Mouse (Mus musculus): ENCODE measurements around the gene Atf7.
"Not testable (repeated sequence)": the region's sequence is repeated elsewhere in the genome, so short reads cannot be mapped to it uniquely, and the experiment has no call there.

Gene Atf7

GRCm38 (mm10) chr15:102620765-102621164, 4.5 kb downstream of the Atf7 start:
- DNase-seq (ENCODE audit: low spot score in 2 of 2), result no peak

GRCm38 (mm10) chr15:102619486-102619885, 5.8 kb downstream of the Atf7 start:
- no peak for DNase-seq (ENCODE audit: low spot score in 2 of 2)

GRCm38 (mm10) chr15:102617654-102618053, 7.6 kb downstream of the Atf7 start:
- no peak for DNase-seq (ENCODE audit: low spot score in 2 of 2)

- no peak for DNase-seq (ENCODE audit: low spot score in 2 of 2)
Observed at GRCm38 (mm10) chr15:102616174-102616573, 9.1 kb downstream of the Atf7 start.

- DNase-seq (ENCODE audit: low spot score in 2 of 2), result no peak
Observed at GRCm38 (mm10) chr15:102614224-102614623, 11.0 kb downstream of the Atf7 start.

GRCm38 (mm10) chr15:102612966-102613365, 12.3 kb downstream of the Atf7 start:
- no peak for DNase-seq (ENCODE audit: low spot score in 2 of 2)

- not testable (repeated sequence) for DNase-seq (ENCODE audit: low spot score in 2 of 2)
Observed at GRCm38 (mm10) chr15:102608586-102608985, 16.7 kb downstream of the Atf7 start.

- DNase-seq (ENCODE audit: low spot score in 2 of 2), result no peak
Observed at GRCm38 (mm10) chr15:102593996-102594656, 31.1 kb downstream of the Atf7 start.

GRCm38 (mm10) chr15:102592674-102593073, 32.6 kb downstream of the Atf7 start:
- DNase-seq (ENCODE audit: low spot score in 2 of 2), result no peak

- no peak for DNase-seq (ENCODE audit: low spot score in 2 of 2)
Observed at GRCm38 (mm10) chr15:102590567-102590966, 34.7 kb downstream of the Atf7 start.

GRCm38 (mm10) chr15:102589826-102590225, 35.4 kb downstream of the Atf7 start:
- DNase-seq (ENCODE audit: low spot score in 2 of 2), result no peak

GRCm38 (mm10) chr15:102585501-102585900, 39.8 kb downstream of the Atf7 start:
- no peak for DNase-seq (ENCODE audit: low spot score in 2 of 2)

GRCm38 (mm10) chr15:102583708-102584383, 41.4 kb downstream of the Atf7 start:
- DNase-seq (ENCODE audit: low spot score in 2 of 2), result no peak

- DNase-seq (ENCODE audit: low spot score in 2 of 2), result no peak
Observed at GRCm38 (mm10) chr15:102581205-102581604, 44.1 kb downstream of the Atf7 start.

- DNase-seq (ENCODE audit: low spot score in 2 of 2), result no peak
Observed at GRCm38 (mm10) chr15:102578351-102578750, 46.9 kb downstream of the Atf7 start.

- DNase-seq (ENCODE audit: low spot score in 2 of 2), result no peak
Observed at GRCm38 (mm10) chr15:102576972-102577371, 48.3 kb downstream of the Atf7 start.

- DNase-seq (ENCODE audit: low spot score in 2 of 2), result no peak
Observed at GRCm38 (mm10) chr15:102572081-102572480, 53.2 kb downstream of the Atf7 start.

GRCm38 (mm10) chr15:102567849-102568248, 57.4 kb downstream of the Atf7 start:
- no peak for DNase-seq (ENCODE audit: low spot score in 2 of 2)

- DNase-seq (ENCODE audit: low spot score in 2 of 2), result no peak
Observed at GRCm38 (mm10) chr15:102563681-102564080, 61.6 kb downstream of the Atf7 start.

- DNase-seq (ENCODE audit: low spot score in 2 of 2), result no peak
Observed at GRCm38 (mm10) chr15:102563061-102563460, 62.2 kb downstream of the Atf7 start.

GRCm38 (mm10) chr15:102562491-102562890, 62.8 kb downstream of the Atf7 start:
- no peak for DNase-seq (ENCODE audit: low spot score in 2 of 2)

GRCm38 (mm10) chr15:102557580-102557979, 67.7 kb downstream of the Atf7 start:
- DNase-seq (ENCODE audit: low spot score in 2 of 2), result no peak

- no peak for DNase-seq (ENCODE audit: low spot score in 2 of 2)
Observed at GRCm38 (mm10) chr15:102555581-102555980, 69.7 kb downstream of the Atf7 start.
